Mouse (Mus musculus) cerebellum, adult 2 months (tissue): ENCODE measurements around the gene C1galt1.

Source experiments
- CTCF ChIP-seq: fragments of 200-500 bp; IDR thresholded peaks from 2 replicates; pipeline ENCODE4 v1.5.1; 2011; ENCODE audit warnings: low read depth, mild to moderate bottlenecking, control low read depth, low read length, moderate library complexity, borderline replicate concordance; ENCODE audit not compliant: insufficient read depth
- POLR2A ChIP-seq: fragments of 200-500 bp; IDR thresholded peaks from 2 replicates; pipeline ENCODE4 v1.6.1; 2011; ENCODE audit warnings: low read length, control low read depth, borderline replicate concordance; ENCODE audit not compliant: insufficient read depth

DNA sequence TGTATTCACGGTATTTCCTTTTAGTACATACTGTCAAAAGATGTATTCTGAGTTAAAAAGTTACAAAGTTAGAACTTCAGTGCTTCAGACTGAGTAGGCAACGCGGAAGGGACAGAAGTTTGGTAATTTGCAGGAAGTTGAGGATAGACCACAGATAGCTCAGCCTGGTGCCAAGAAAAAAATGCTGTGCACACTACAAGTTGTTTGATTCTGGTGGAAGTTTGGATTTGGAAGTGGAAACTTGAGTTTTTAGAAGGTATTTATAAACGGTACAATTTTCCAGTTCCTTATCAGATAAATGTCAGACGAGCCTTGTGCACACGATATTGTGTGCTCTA lies 1.0 kb downstream of the C1galt1 start:
- TF ChIP-seq CTCF, result no peak
- no peak for TF ChIP-seq POLR2A
